Mouse (Mus musculus) heart, adult 2 months (tissue): ENCODE data around the gene Dtl. TPM values are rescaled to one million over a fixed set of nuclear protein-coding genes. Genes with fewer than 3 reads are reported as not detected.

ENCODE experiments used
- DNase-seq, 2 experiments: peaks; one replicate each; pipeline ENCODE4 v3.0.0; 2021
- H3K27ac ChIP-seq: fragments of 200-600 bp; 2 replicates; pipeline ENCODE4 v1.8.1; 2022
- H3K27me3 ChIP-seq: fragments of 200-500 bp; 2 replicates; pipeline ENCODE4 v1.6.1; 2012; ENCODE audit warnings: mild to moderate bottlenecking, low read length, inconsistent platforms, mixed read lengths; ENCODE audit not compliant: control insufficient read depth, insufficient read depth
- H3K36me3 ChIP-seq: fragments of 200-500 bp; 2 replicates; pipeline ENCODE4 v1.6.1; 2012; ENCODE audit warnings: low read length, inconsistent platforms; ENCODE audit not compliant: control insufficient read depth, insufficient read depth
- H3K4me1 ChIP-seq: fragments of 200-500 bp; 2 replicates; pipeline ENCODE4 v1.6.1; 2011; ENCODE audit warnings: low read length; ENCODE audit not compliant: control insufficient read depth, insufficient read depth
- H3K4me3 ChIP-seq: fragments of 200-600 bp; 2 replicates; pipeline ENCODE4 v1.8.1; 2022
- H3K79me2 ChIP-seq: fragments of 200-500 bp; replicated peaks from 2 replicates; pipeline ENCODE4 v1.6.1; 2012; ENCODE audit warnings: mild to moderate bottlenecking, inconsistent platforms, low read length, moderate library complexity, mixed read lengths; ENCODE audit not compliant: control insufficient read depth, insufficient read depth
- H3K9ac ChIP-seq: fragments of 200-500 bp; 2 replicates; pipeline ENCODE4 v1.6.1; 2012; ENCODE audit warnings: low read depth, mild to moderate bottlenecking, control low read depth, inconsistent platforms, low read length, mixed read lengths
- CTCF ChIP-seq: fragments of 200-600 bp; IDR thresholded peaks from 2 replicates; pipeline ENCODE4 v1.8.1; 2022; ENCODE audit warnings: antibody characterized with exemption, mild to moderate bottlenecking, moderate library complexity
- EP300 ChIP-seq: fragments of 200-500 bp; IDR thresholded peaks from 2 replicates; pipeline ENCODE4 v1.6.1; 2011; ENCODE audit warnings: low read depth, low read length, control low read depth; ENCODE audit not compliant: insufficient read depth
- POLR2A ChIP-seq: fragments of 200-500 bp; IDR thresholded peaks from 2 replicates; pipeline ENCODE4 v1.6.1; 2011; ENCODE audit warnings: mild to moderate bottlenecking, low read depth, low read length, control low read depth; ENCODE audit not compliant: insufficient read depth
- WGBS: fragments of 180-500 bp; shearing (Covaris S2); methylation state at CpG from one replicate; pipeline ENCODE4 v1.1.7; 2018; 5-methylcytosine and 5-hydroxymethylcytosine counted together
- intact Hi-C: fragments of 180-260 bp; cut with DNase I; formaldehyde crosslinking; loops from one replicate; pipeline ENCODE4 v1.15.1; 2025
- polyA plus RNA-seq: library from polyadenylated mRNA; depleted of rRNA; stranded (reverse); fragments of >200 nt; gene quantifications from 2 replicates; pipeline ENCODE4 v1.2.3, GENCODE M21; 2012; rRNA removed
- total RNA-seq, 2 experiments: library from RNA; stranded (reverse); gene quantifications; 2 replicates each; pipeline ENCODE4 v1.2.3; 2021

Dtl gene
- total and polyA plus RNA-seq, 3 experiments, result 0.06 to 0.27 (median 0.16) TPM

GRCm38 (mm10) chr1:191495051-191495467 is 80.3 kb downstream of the Dtl start:
- H3K36me3 ChIP-seq, result peaks cover 5% of the 10 kb centered on the region; the same call in 1 of the 2 replicates
- DNase-seq, result peak; percentile 63 to 69
- TF ChIP-seq POLR2A, result peak; percentile 29; the same call in 1 of the 2 replicates
- TF ChIP-seq CTCF, result 0 out of 2 replicates have a peak, but pooled peaks have one; percentile 4
- TF ChIP-seq EP300, result peak; percentile 84; the same call in 1 of the 2 replicates
- 38% methylated on average over 10 of the region's 10 CpGs for WGBS
- H3K79me2 ChIP-seq, result no peaks in the 10 kb centered on the region
- H3K4me1 ChIP-seq, result peaks cover 37% of the 10 kb centered on the region
- intact Hi-C loops, result loop anchor here (2.0 kb wide), 2 partner anchors 16 to 100 kb away; no protein-coding TSS in a partner anchor
- no peaks in the 10 kb centered on the region for H3K27me3 ChIP-seq
- no peak overlapping the region for H3K9ac ChIP-seq
- no peak overlapping the region for H3K4me3 ChIP-seq
- peak overlapping the region; percentile 89 for H3K27ac ChIP-seq

- intact Hi-C loops, result loop anchor here (1.0 to 5.0 kb wide), 4 partner anchors 15 to 99 kb away; no protein-coding TSS in a partner anchor
- peak in 1 of 2 experiments; percentile 55 for DNase-seq
- WGBS, result 8% methylated on average over 2 of the region's 2 CpGs
These were observed 81.1 kb downstream of the Dtl start for GRCm38 (mm10) chr1:191494303-191494655.

GRCm38 (mm10) chr1:191493476-191494302 is 81.7 kb downstream of the Dtl start:
- intact Hi-C loops, result loop anchor here (1.0 to 5.0 kb wide), 4 partner anchors 15 to 99 kb away; no protein-coding TSS in a partner anchor
- peak overlapping the region; percentile 35; the same call in 1 of the 2 replicates for H3K9ac ChIP-seq
- H3K4me1 ChIP-seq, result peaks cover 41% of the 10 kb centered on the region
- TF ChIP-seq EP300 (peak; percentile 82), POLR2A (0 out of 2 replicates have a peak, but pooled peaks have one; percentile 29), CTCF (no peak)
- no peaks in the 10 kb centered on the region for H3K79me2 ChIP-seq
- peak; percentile 60 to 77 for DNase-seq
- H3K4me3 ChIP-seq, result peak overlapping the region; percentile 2; the same call in 1 of the 2 replicates
- no peaks in the 10 kb centered on the region for H3K27me3 ChIP-seq
- peak overlapping the region; percentile 89 for H3K27ac ChIP-seq
- 15% methylated on average over 13 of the region's 13 CpGs for WGBS
- H3K36me3 ChIP-seq, result peaks cover 5% of the 10 kb centered on the region; the same call in 1 of the 2 replicates

More at GRCm38 (mm10) chr1:191494303-191494655, 81.1 kb downstream of the Dtl start:
- Histone ChIP-seq H3K4me3 (no peak overlapping the region), H3K36me3 (peaks cover 5% of the 10 kb centered on the region; the same call in 1 of the 2 replicates), H3K79me2 (no peaks in the 10 kb centered on the region), H3K27me3 (no peaks in the 10 kb centered on the region), H3K4me1 (peaks cover 39% of the 10 kb centered on the region), H3K9ac (peak overlapping the region; percentile 35; the same call in 1 of the 2 replicates), H3K27ac (peak overlapping the region; percentile 89)
- TF ChIP-seq POLR2A (no peak), EP300 (no peak), CTCF (no peak)

- Histone ChIP-seq H3K4me1 (peaks cover 29% of the 10 kb centered on the region), H3K4me3 (no peak overlapping the region), H3K79me2 (no peaks in the 10 kb centered on the region), H3K36me3 (peaks cover 5% of the 10 kb centered on the region; the same call in 1 of the 2 replicates), H3K27ac (peak overlapping the region; percentile 87), H3K9ac (no peak overlapping the region), H3K27me3 (no peaks in the 10 kb centered on the region)
- intact Hi-C loops, result loop anchor here (1.0 to 5.0 kb wide), 3 partner anchors 10 to 67 kb away; no protein-coding TSS in a partner anchor
- TF ChIP-seq POLR2A (0 out of 2 replicates have a peak, but pooled peaks have one; percentile 30), CTCF (no peak), EP300 (peak; percentile 95)
- 24% methylated on average over 7 of the region's 7 CpGs for WGBS
- DNase-seq, result peak; percentile 57 to 77
These were observed 84.9 kb downstream of the Dtl start for GRCm38 (mm10) chr1:191490446-191490845.

Other genes starting within 250 kb of the Dtl start
- gene Tmem206, start 249.6 kb downstream of the Dtl start, total RNA-seq, result 1 to 10 TPM; 3.3 to 3.6 TPM
- gene Tmem206, start 249.6 kb downstream of the Dtl start, polyA plus RNA-seq, result 3.9 and 6.0 TPM in 2 replicates
- 100 to 1,000 TPM; 105 to 110 TPM for gene Ppp2r5a, start 172.3 kb downstream of the Dtl start, total RNA-seq
- gene Ppp2r5a, start 172.3 kb downstream of the Dtl start, polyA plus RNA-seq, result 53.7 and 79.2 TPM in 2 replicates
- gene Ints7, start 92 bp upstream of the Dtl start, total RNA-seq, result 10 to 100 TPM in 1 of 2 experiments, 1 to 10 TPM in 1; 9.5 to 11.2 TPM
- 16.3 and 22.3 TPM in 2 replicates for gene Ints7, start 92 bp upstream of the Dtl start, polyA plus RNA-seq
- 100 to 1,000 TPM in 1 of 2 experiments, 10 to 100 TPM in 1; 99.1 to 119 TPM for gene Lpgat1, start 142.3 kb upstream of the Dtl start, total RNA-seq
- gene Lpgat1, start 142.3 kb upstream of the Dtl start, polyA plus RNA-seq, result 16.8 and 30.0 TPM in 2 replicates
- gene Nek2, start 245.9 kb upstream of the Dtl start, total RNA-seq, result under 1 TPM; 0.09 to 0.37 TPM
- 0.44 and 0.47 TPM in 2 replicates for gene Nek2, start 245.9 kb upstream of the Dtl start, polyA plus RNA-seq